Mouse (Mus musculus): ENCODE data around the gene Klra5.
"Not testable (repeated sequence)": the region's sequence is repeated elsewhere in the genome, so short reads cannot be mapped to it uniquely, and the experiment has no call there.

Gene Klra5

DNA sequence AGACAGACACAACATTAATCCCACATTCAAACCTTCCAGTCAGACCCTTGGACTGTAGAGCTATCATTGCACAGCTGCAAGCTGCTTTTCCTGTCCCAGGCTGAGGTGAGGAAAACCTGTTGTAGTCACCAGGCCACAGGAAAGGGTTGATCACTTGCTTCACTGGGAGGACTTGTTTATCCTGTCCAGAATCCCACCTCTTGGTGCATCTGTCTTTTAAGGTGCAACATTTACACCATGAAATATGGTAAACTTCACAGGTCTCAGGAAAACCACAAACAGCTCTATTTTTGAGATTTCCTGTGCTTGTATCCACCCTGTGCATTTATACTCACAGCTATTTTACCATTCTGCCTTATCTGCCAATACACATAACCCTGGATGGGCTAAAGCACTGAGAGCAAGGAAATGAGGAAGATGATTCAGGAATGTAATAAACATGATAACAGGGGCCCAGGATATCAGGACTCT is at the start of gene Klra5:
Gene Klra5, minus strand, starts transcription at position 175 of the 471 bp plus-strand sequence.
- DNase-seq (ENCODE audit: low spot score): not testable (repeated sequence)

DNA sequence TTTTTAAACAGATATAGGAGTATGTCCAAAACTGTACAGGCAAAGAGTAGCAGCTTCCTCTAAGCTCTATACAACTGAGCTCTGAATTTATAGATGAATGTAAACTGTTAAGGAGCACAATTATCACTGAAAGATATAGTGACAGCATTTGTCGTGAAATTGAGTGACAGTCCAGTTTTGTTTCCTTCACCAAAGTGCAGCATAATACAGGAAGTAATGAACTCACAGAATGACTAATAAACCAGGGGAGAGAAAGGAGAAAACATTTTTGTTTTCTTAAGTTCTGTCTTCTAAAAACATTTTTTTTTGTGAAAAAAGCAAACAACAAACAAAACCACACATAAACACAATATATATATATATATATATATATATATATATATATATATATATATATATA is 454 bp downstream of the Klra5 start:
- no peak for DNase-seq (ENCODE audit: low spot score)

DNA sequence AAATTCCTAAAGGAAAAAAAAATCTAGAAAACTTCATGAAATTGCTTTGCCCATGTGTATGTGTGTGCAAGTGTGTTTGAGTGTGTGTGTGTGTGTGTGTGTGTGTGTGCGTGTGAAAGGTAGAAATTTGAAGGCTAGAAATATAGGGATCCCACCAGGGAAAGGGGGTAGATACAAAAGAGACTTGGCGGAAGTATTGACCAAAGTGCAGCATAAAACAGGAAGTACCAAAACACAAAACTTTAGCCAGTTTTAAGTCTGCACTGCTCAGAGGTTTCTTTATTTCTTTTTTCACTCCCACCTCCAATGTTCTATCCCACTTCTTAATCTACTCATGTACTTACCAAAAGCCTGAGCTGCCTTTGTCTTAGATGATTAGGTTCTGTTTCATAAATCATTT is 34.9 kb downstream of the Klra5 start:
- DNase-seq (ENCODE audit: low spot score): no peak

DNA sequence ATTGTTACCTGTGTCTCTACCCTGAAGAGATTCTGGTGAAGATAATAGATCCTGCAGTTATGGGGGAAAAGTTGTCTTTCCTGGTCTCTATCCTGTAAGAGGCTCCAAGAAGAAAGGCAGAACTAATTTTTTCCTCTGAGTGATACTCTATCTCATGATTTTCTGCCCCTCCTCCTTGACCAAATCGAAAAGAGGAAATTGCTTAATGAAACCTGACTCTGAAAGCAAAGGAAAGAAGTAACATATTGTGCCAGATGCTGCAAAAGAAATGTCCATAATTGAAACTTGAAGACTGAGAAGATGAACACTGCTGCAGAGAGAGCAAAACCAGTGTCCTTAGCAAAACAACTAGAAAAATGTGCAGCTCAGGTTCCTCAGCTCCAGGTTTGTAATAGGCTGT is 40.9 kb downstream of the Klra5 start, which contains the start of gene Klra17:
Gene Klra17, minus strand, starts transcription at position 124 of the 400 bp plus-strand sequence.
- DNase-seq (ENCODE audit: low spot score): no peak

DNA sequence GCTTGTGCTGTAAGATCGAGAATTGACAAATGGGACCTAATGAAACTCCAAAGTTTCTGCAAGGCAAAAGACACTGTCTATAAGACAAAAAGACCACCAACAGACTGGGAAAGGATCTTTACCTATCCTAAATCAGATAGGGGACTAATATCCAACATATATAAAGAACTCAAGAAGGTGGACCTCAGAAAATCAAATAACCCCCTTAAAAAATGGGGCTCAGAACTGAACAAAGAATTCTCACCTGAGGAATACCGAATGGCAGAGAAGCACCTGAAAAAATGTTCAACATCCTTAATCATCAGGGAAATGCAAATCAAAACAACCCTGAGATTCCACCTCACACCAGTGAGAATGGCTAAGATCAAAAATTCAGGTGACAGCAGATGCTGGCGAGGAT is 55.1 kb downstream of the Klra5 start, which contains the start of gene Gm17631:
Gene Gm17631, plus strand, starts transcription at position 301 of the 400 bp plus-strand sequence.
- DNase-seq (ENCODE audit: low spot score): not testable (repeated sequence)
